Mouse (Mus musculus) stomach, embryonic 15.5 days (tissue): ENCODE results near the gene Plekhm1. TPM values are rescaled to one million over a fixed set of nuclear protein-coding genes. Genes with fewer than 3 reads are reported as not detected.

Source experiments
- ATAC-seq: fragments of 200-750 bp; cut with Nextera tagmentation; 2 replicates; pipeline ENCODE4 v1.8.0; 2017; ENCODE audit warnings: low read depth, moderate number of reproducible peaks, moderate TSS enrichment; ENCODE audit not compliant: insufficient read depth, low FRiP score
- H3K27ac ChIP-seq: fragments of 300-500 bp; sonication (generic); 2 replicates; pipeline ENCODE4 v1.5.1; 2015; ENCODE audit warnings: mild to moderate bottlenecking, inconsistent platforms
- H3K27me3 ChIP-seq: fragments of 300-500 bp; sonication (generic); replicated peaks from 2 replicates; pipeline ENCODE4 v1.6.1; 2015; ENCODE audit warnings: inconsistent platforms
- H3K36me3 ChIP-seq: fragments of 300-500 bp; sonication (generic); 2 replicates; pipeline ENCODE4 v1.6.1; 2015; ENCODE audit warnings: inconsistent platforms
- H3K4me1 ChIP-seq: fragments of 300-500 bp; sonication (generic); 2 replicates; pipeline ENCODE4 v1.6.1; 2015; ENCODE audit warnings: inconsistent platforms
- H3K4me2 ChIP-seq: fragments of 300-500 bp; sonication (generic); 2 replicates; pipeline ENCODE4 v1.6.1; 2015; ENCODE audit warnings: mild to moderate bottlenecking, inconsistent platforms
- H3K4me3 ChIP-seq: fragments of 300-500 bp; sonication (generic); replicated peaks from 2 replicates; pipeline ENCODE4 v1.5.1; 2015; ENCODE audit warnings: inconsistent platforms
- H3K9ac ChIP-seq: fragments of 300-500 bp; sonication (generic); 2 replicates; pipeline ENCODE4 v1.6.1; 2015; ENCODE audit warnings: inconsistent platforms
- H3K9me3 ChIP-seq: fragments of 300-500 bp; sonication (generic); 2 replicates; pipeline ENCODE4 v1.6.1; 2016; ENCODE audit warnings: inconsistent platforms
- WGBS: fragments of 180-500 bp; shearing (Covaris S2); methylation state at CpG from one replicate; pipeline ENCODE4 v1.1.7; 2015; 5-methylcytosine and 5-hydroxymethylcytosine counted together
- polyA plus RNA-seq: library from polyadenylated mRNA; unstranded; fragments of >200 nt; fragmentation: Nextera tagmentation; extraction: Ambion mirVana; gene quantifications from 2 replicates; pipeline ENCODE4 v1.2.1, GENCODE M21; 2015

Gene Plekhm1
- polyA plus RNA-seq, 1 experiment from 2014 or later = 5.9 TPM

- no peaks in the 10 kb centered on the region for H3K27me3 ChIP-seq
- ATAC-seq = no peak
Measured at GRCm38 (mm10) chr11:103394025-103394424, 18.5 kb downstream of the Plekhm1 start.

GRCm38 (mm10) chr11:103387870-103388526 is 24.5 kb downstream of the Plekhm1 start:
- no peaks in the 10 kb centered on the region for H3K27me3 ChIP-seq
- H3K9ac ChIP-seq = no peak overlapping the region
- no peak overlapping the region for H3K4me2 ChIP-seq
- H3K4me3 ChIP-seq = no peak overlapping the region
- H3K9me3 ChIP-seq = no peaks in the 10 kb centered on the region
- 0 out of 2 replicates have a peak, but pooled peaks cover 5% of the 10 kb centered on the region for H3K4me1 ChIP-seq
- no peak; the same call in 1 of the 2 replicates for ATAC-seq
- no peak overlapping the region for H3K27ac ChIP-seq
- peaks cover 6% of the 10 kb centered on the region; the same call in 1 of the 2 replicates for H3K36me3 ChIP-seq
- 49% methylated on average over 7 of the region's 7 CpGs for WGBS

More at GRCm38 (mm10) chr11:103394025-103394424, 18.5 kb downstream of the Plekhm1 start:
- H3K9me3 ChIP-seq = no peaks in the 10 kb centered on the region
- no peak overlapping the region for H3K27ac ChIP-seq
- H3K4me1 ChIP-seq = no peaks in the 10 kb centered on the region
- no peak overlapping the region for H3K4me2 ChIP-seq
- peaks cover 28% of the 10 kb centered on the region for H3K36me3 ChIP-seq
- WGBS = 85% methylated on average over 7 of the region's 7 CpGs
- no peak overlapping the region for H3K9ac ChIP-seq
- H3K4me3 ChIP-seq = no peak overlapping the region

GRCm38 (mm10) chr11:103386827-103387226 is 25.7 kb downstream of the Plekhm1 start:
- H3K4me3 ChIP-seq = no peak overlapping the region
- no peak overlapping the region for H3K9ac ChIP-seq
- no peaks in the 10 kb centered on the region for H3K27me3 ChIP-seq
- no peak for ATAC-seq
- no peak overlapping the region for H3K4me2 ChIP-seq
- H3K4me1 ChIP-seq = 0 out of 2 replicates have a peak, but pooled peaks cover 5% of the 10 kb centered on the region
- H3K27ac ChIP-seq = no peak overlapping the region
- WGBS = 75% methylated on average over 9 of the region's 9 CpGs
- no peaks in the 10 kb centered on the region for H3K9me3 ChIP-seq
- H3K36me3 ChIP-seq = peaks cover 5% of the 10 kb centered on the region; the same call in 1 of the 2 replicates

GRCm38 (mm10) chr11:103381956-103382613 is 30.4 kb downstream of the Plekhm1 start:
- Histone ChIP-seq H3K9me3 (no peaks in the 10 kb centered on the region), H3K9ac (no peak overlapping the region), H3K4me2 (no peak overlapping the region), H3K36me3 (peaks cover 7% of the 10 kb centered on the region), H3K4me1 (no peaks in the 10 kb centered on the region), H3K4me3 (no peak overlapping the region), H3K27ac (peak overlapping the region; percentile 62), H3K27me3 (no peaks in the 10 kb centered on the region)
- WGBS = 42% methylated on average over 5 of the region's 5 CpGs
- peak; percentile 87 for ATAC-seq

- ATAC-seq = no peak
- Histone ChIP-seq H3K4me2 (no peak overlapping the region), H3K36me3 (peaks cover 8% of the 10 kb centered on the region), H3K27ac (peak overlapping the region; percentile 60; the same call in 1 of the 2 replicates), H3K4me1 (no peaks in the 10 kb centered on the region), H3K4me3 (no peak overlapping the region), H3K9ac (no peak overlapping the region), H3K27me3 (no peaks in the 10 kb centered on the region), H3K9me3 (no peaks in the 10 kb centered on the region)
- 85% methylated on average over 7 of the region's 7 CpGs for WGBS
Measured at GRCm38 (mm10) chr11:103381505-103381904, 31.0 kb downstream of the Plekhm1 start.

GRCm38 (mm10) chr11:103380460-103380859 is 32.0 kb downstream of the Plekhm1 start:
- Histone ChIP-seq H3K4me2 (no peak overlapping the region), H3K4me3 (no peak overlapping the region), H3K27ac (no peak overlapping the region), H3K27me3 (no peaks in the 10 kb centered on the region), H3K4me1 (no peaks in the 10 kb centered on the region), H3K9ac (no peak overlapping the region), H3K36me3 (peaks cover 9% of the 10 kb centered on the region; the same call in 1 of the 2 replicates), H3K9me3 (no peaks in the 10 kb centered on the region)
- ATAC-seq = no peak
- WGBS = 81% methylated on average over 5 of the region's 5 CpGs

- Histone ChIP-seq H3K4me3 (no peak overlapping the region), H3K36me3 (peaks cover 14% of the 10 kb centered on the region), H3K9me3 (no peaks in the 10 kb centered on the region), H3K4me2 (no peak overlapping the region), H3K4me1 (no peaks in the 10 kb centered on the region), H3K9ac (no peak overlapping the region), H3K27ac (no peak overlapping the region), H3K27me3 (no peaks in the 10 kb centered on the region)
- no peak for ATAC-seq
- 84% methylated on average over 6 of the region's 6 CpGs for WGBS
Measured at GRCm38 (mm10) chr11:103378341-103378740, 34.1 kb downstream of the Plekhm1 start.

- WGBS = 81% methylated on average over 5 of the region's 5 CpGs
- Histone ChIP-seq H3K36me3 (peaks cover 16% of the 10 kb centered on the region), H3K9me3 (no peaks in the 10 kb centered on the region), H3K4me1 (no peaks in the 10 kb centered on the region), H3K27me3 (no peaks in the 10 kb centered on the region), H3K4me2 (no peak overlapping the region), H3K4me3 (no peak overlapping the region), H3K9ac (no peak overlapping the region), H3K27ac (no peak overlapping the region)
- ATAC-seq = no peak
Measured at GRCm38 (mm10) chr11:103375772-103376171, 36.7 kb downstream of the Plekhm1 start.

- no peak for ATAC-seq
- H3K36me3 ChIP-seq = peaks cover 21% of the 10 kb centered on the region
Measured at GRCm38 (mm10) chr11:103375258-103375657, 37.2 kb downstream of the Plekhm1 start.

GRCm38 (mm10) chr11:103373922-103374321 is 38.6 kb downstream of the Plekhm1 start:
- no peaks in the 10 kb centered on the region for H3K27me3 ChIP-seq
- H3K4me3 ChIP-seq = no peak overlapping the region
- WGBS = 92% methylated on average over 9 of the region's 9 CpGs
- H3K4me2 ChIP-seq = no peak overlapping the region
- no peak overlapping the region for H3K27ac ChIP-seq
- no peaks in the 10 kb centered on the region for H3K4me1 ChIP-seq
- peaks cover 21% of the 10 kb centered on the region; the same call in 1 of the 2 replicates for H3K36me3 ChIP-seq
- H3K9ac ChIP-seq = no peak overlapping the region
- no peak for ATAC-seq
- no peaks in the 10 kb centered on the region for H3K9me3 ChIP-seq

More at GRCm38 (mm10) chr11:103375258-103375657, 37.2 kb downstream of the Plekhm1 start:
- no peak overlapping the region for H3K4me3 ChIP-seq
- no peaks in the 10 kb centered on the region for H3K9me3 ChIP-seq
- no peak overlapping the region for H3K27ac ChIP-seq
- WGBS = 67% methylated on average over 1 of the region's 1 CpGs
- H3K4me1 ChIP-seq = no peaks in the 10 kb centered on the region
- no peaks in the 10 kb centered on the region for H3K27me3 ChIP-seq
- H3K9ac ChIP-seq = no peak overlapping the region
- no peak overlapping the region for H3K4me2 ChIP-seq

- no peak overlapping the region for H3K27ac ChIP-seq
Measured at GRCm38 (mm10) chr11:103372561-103372960, 39.9 kb downstream of the Plekhm1 start.

GRCm38 (mm10) chr11:103372068-103372467 is 40.4 kb downstream of the Plekhm1 start:
- Histone ChIP-seq H3K36me3 (peaks cover 19% of the 10 kb centered on the region; the same call in 1 of the 2 replicates), H3K27me3 (no peaks in the 10 kb centered on the region), H3K27ac (peak overlapping the region; percentile 44; the same call in 1 of the 2 replicates), H3K4me2 (no peak overlapping the region), H3K4me3 (no peak overlapping the region), H3K9ac (no peak overlapping the region), H3K9me3 (no peaks in the 10 kb centered on the region), H3K4me1 (no peaks in the 10 kb centered on the region)
- 69% methylated on average over 3 of the region's 3 CpGs for WGBS
- no peak for ATAC-seq

More at GRCm38 (mm10) chr11:103372561-103372960, 39.9 kb downstream of the Plekhm1 start:
- Histone ChIP-seq H3K4me2 (no peak overlapping the region), H3K4me3 (no peak overlapping the region), H3K4me1 (no peaks in the 10 kb centered on the region), H3K9ac (no peak overlapping the region), H3K9me3 (no peaks in the 10 kb centered on the region), H3K36me3 (peaks cover 21% of the 10 kb centered on the region; the same call in 1 of the 2 replicates), H3K27me3 (no peaks in the 10 kb centered on the region)
- WGBS = 85% methylated on average over 4 of the region's 4 CpGs
- no peak for ATAC-seq
